Mouse (Mus musculus) frontal cortex, adult 2 months (tissue): Measurements from ENCODE around the gene Traf7. TPM values are rescaled to one million over a fixed set of nuclear protein-coding genes. Genes with fewer than 3 reads are reported as not detected.

Source experiments
- DNase-seq, 2 experiments: peaks; one replicate each; pipeline ENCODE4 v3.0.0; 2022; ENCODE audit warnings: low spot score in 1 of 2; ENCODE audit errors: extremely low spot score in 1 of 2
- polyA plus RNA-seq: library from polyadenylated mRNA; depleted of rRNA; stranded (reverse); fragments of >200 nt; gene quantifications from 2 replicates; pipeline ENCODE4 v1.2.3, GENCODE M21; 2012

Traf7 gene
- polyA plus RNA-seq, 1 experiment: 212 TPM

- no peak for DNase-seq
These were observed 19.8 kb downstream of the Traf7 start for GRCm38 (mm10) chr17:24507806-24508460.

DNA sequence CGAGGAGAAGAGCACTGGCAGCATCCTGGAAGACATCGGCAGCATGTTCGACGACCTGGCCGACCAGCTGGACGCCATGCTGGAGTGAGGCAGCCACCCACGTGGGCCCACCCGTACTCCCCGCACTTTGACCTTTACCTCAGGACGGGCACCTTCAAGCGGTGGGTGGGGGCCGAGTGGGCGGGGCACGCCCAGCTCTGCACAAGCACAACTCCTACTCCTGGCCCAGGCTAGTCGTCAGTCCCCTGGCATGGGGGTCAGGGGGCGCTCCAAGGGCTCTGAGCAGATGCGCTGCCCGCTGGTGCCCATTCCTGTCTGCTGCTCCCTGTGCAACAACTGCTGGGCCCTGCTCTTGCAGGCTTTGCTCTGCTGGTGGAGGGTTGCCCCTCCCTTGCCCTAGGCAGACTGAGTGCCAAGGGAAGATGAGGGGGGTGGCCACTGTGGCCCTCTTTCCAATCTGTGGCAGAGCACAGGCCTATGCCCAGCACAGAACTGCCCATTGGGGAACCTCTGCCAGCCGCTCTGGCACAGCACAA, 20.5 kb downstream of the Traf7 start:
- DNase-seq: no peak

- DNase-seq: peak in 1 of 2 experiments; percentile 73
These were observed 21.2 kb downstream of the Traf7 start for GRCm38 (mm10) chr17:24506332-24507070.

DNA sequence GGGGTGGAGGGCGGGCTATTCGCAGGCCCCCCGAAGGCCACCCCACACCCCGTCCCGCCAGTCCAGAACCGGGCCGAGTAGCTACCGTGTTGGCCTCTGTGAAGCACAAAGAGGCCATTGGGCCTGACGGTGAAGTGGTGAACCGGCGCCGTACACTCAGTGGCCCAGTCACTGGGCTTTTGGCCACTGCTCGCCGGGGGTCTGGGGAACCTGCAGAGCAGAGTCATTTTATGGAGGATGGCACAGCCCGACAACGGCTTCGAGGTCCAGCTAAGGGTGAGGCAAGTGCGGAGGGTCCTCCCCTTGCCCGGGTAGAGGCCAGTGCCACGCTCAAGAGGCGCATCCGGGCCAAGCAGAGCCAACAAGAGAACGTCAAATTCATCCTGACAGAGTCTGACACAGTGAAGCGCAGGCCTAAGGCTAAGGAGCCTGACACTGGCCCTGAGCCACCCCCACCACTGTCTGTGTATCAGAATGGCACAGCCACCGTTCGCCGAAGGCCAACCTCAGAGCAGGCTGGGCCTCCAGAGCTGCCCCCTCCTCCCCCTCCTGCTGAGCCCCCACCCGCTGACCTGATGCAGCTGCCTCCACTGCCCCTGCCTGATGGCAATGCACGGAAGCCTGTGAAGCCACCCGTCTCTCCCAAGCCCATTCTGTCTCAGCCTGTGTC, 22.3 kb downstream of the Traf7 start:
- no peak for DNase-seq

- no peak for DNase-seq
These were observed 23.7 kb downstream of the Traf7 start for GRCm38 (mm10) chr17:24504085-24504484.

- DNase-seq: no peak
These were observed 25.5 kb downstream of the Traf7 start for GRCm38 (mm10) chr17:24502208-24502607.

DNA sequence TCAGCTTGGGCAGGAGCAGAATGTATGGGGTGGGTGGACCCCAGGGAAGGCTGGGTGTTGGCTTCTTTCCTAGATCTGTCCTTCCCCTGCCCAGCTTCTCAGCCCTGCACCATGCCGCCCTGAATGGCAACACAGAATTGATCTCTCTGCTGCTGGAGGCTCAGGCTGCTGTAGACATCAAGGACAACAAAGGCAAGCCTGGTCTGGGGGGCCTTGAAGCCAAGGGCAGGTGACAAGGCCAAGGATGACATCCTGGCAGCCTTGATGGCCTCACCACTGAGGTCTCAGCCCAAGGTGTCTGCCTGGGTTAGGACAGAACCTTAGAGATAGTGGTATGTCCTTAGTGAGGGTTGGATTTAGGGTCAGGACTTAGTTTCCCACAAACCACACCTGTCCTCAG, 31.7 kb downstream of the Traf7 start:
- no peak for DNase-seq

DNA sequence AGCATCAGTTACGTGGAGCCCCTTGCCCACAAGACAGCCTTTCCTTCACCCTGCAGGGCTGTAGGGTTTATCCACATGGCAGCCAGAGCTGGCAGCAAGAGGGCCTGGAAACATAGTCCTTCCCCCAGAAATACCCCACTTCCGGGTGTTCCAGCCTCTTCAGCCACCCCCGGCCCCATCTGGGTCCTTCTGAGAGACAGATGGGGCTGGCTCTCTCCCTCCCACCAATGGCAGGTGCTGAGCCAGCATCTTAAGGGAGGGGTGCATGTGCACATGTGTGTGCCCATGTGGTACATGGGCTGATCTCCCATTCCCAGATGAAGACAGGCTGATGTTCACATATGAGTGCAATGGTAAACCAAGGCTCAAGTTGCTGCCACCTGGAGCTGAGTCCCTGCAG, 32.3 kb downstream of the Traf7 start:
- peak in 1 of 2 experiments; percentile 78 for DNase-seq

DNA sequence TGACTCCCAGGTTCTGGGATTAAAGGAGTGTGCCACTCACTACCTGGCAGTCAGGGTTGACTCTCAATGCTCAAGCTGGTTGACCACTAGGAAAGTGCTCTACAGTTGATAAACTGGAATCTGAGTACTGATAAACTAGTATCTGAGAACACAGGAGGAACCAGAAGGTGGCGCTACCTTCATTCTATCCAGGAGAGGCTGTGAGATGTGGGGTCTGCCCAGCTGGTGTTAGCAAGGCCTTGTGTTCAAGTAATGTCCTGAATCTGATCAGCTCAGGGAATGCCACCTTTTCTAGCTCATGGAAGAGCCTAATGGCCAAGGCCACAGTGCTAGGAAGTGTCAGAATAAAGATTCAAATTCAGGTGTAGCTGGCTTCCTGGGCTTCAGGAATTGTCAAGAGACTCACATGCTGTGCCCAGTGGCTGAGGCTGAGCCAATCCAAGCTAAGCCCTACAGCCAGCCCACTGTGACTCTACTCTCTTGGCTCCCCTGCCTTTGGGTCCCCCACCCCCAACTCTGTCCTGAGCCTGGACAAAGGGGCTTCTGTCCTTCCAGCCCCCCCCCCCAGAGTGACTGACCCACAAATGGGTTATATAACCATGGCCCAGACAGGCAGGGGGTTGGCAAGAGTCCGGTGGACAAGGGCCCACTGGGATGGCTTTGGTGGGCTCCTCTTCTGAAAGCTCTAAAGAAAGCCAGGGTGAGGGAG, 33.0 kb downstream of the Traf7 start:
- DNase-seq: peak in 1 of 2 experiments; percentile 74

DNA sequence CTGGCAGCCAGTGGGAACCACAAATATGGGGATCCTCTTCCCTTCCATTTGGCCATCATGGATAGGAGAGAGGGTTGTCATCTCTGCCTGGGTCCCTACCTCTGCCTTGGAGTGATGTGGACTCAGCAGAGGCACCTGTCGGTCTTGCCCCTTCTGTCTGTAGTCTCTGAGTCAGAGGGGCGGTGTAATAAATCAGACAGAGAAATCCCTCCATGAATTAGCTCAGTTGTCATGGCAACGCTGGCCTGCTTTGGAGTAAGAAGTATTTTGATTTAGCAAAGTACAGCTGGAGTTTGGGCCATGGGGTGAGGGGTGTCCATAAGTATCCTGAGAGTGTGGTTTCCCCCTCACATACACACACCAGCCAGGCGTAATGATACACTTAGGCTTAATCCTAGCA, 37.3 kb downstream of the Traf7 start:
- no peak for DNase-seq

DNA sequence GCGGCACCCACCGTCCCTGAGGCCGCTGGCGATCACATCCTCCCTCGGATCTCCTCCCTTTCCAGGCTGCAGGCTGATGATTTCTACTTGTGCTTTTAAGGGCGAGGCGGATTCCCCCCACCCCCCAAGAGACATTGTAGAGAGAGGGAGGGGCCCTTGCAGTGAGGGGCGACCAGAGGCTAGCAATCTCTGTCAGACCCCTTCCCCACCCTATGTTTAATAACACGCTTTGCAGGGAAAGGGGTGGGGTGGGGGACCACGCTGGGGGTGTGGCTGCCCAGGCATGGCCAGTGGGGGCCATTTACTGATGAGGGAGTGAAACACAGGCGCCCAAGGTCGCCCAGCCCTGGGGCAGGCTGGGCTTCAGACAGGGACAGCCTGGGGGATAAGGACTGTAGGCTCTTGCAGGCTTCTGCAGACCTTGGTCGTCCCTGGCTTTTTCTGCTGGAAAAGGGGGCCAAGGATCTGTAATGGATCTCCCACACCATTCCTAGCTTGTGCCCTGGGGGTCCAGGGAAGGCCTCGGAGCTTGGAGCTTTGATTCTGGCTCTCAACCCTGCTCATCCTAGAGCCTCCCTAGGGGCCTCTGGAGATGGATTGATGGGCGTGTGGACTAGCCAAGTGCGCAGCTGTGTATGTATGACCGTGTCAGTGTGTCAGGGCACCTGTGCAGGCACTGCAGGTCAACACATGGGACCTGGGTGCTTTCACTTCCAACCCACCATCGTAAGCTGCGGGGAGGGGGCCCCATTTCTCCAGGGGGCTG, 38.3 kb downstream of the Traf7 start:
- DNase-seq: no peak

- DNase-seq: no peak
These were observed 39.0 kb downstream of the Traf7 start for GRCm38 (mm10) chr17:24488662-24489264.

DNA sequence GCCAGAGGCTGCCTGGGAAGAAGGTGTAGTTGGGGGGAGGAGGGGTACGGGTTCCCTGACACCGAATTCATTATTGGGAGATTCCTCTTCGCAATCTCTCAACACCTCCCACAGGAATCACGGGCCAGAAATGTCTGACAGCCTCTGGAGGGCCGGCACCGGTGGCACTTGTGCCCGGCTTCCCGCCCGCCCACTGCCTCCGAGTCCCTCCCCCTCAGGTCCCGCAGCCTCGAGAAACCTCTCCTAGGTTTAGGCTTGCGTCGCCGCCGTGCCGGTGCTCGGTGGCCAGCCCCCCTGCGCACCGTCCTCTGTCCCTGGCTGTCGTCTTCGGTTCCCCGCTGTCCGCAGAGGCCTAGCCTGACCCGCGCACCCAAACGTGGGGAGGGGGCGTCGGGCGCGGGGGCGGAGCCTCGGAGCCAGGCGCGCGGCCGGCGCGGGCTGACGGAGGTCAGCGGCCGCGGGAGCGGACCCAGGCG, 39.5 kb downstream of the Traf7 start, which contains the start of gene Caskin1:
TSS of gene Caskin1 (plus strand) at position 416 of the 476 bp plus-strand sequence.
- peak in 1 of 2 experiments; percentile 81 for DNase-seq

- no peak for DNase-seq
These were observed 42.5 kb downstream of the Traf7 start for GRCm38 (mm10) chr17:24485090-24485860.

- DNase-seq: no peak
These were observed 44.2 kb downstream of the Traf7 start for GRCm38 (mm10) chr17:24483495-24483894.

GRCm38 (mm10) chr17:24481027-24481815, 46.5 kb downstream of the Traf7 start:
- DNase-seq: no peak

DNA sequence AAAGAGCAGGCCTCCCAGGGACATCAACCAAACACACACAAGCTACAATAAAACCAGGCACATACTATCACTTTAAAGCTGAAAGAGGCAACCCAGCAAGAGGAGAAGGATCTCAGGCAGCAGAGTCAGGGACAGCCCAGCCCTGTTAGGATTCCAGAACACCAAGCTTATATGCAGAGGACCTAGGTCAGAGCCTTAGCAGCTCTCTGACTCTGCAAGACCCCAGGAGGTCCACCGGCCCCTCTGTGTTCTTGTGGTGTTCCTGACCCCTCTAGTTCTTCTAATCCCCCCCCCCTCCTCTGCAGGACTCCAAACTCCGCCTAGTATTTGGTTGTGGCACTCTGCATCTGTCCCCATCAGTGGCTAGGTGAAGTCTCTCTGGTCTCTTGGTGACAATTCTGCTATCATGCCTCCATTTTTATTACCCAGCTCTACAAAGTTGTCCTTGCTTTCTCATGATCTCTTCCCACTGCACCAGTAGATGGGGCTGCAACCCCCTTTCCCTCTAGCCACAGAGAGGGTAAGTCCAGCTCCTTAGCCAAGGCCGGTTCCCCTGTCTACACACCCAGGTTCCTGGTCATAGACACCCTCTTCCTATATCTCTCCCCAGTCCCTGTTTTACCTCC, 47.4 kb downstream of the Traf7 start:
- DNase-seq: no peak
